Mouse (Mus musculus): Measurements from ENCODE around the gene Teddm2. TPM values are rescaled to one million over a fixed set of nuclear protein-coding genes. Genes with fewer than 3 reads are reported as not detected.
"Not testable (repeated sequence)": the region's sequence is repeated elsewhere in the genome, so short reads cannot be mapped to it uniquely, and the experiment has no call there.

Teddm2 gene
- total and polyA plus RNA-seq, 2 experiments from 2014 or later = 2.5 to 2.9 TPM

GRCm38 (mm10) chr1:153874045-153874444 lies 26.0 kb downstream of the Teddm2 start, which contains the start of gene Teddm1b:
Gene Teddm1b (plus strand): TSS chr1:153874345.
- DNase-seq (no peak), ATAC-seq (no peak)
- H3K4me1 ChIP-seq (ENCODE audit: insufficient read depth) = no peaks in the 10 kb centered on the region
- no peak within 1 kb of the TSS for H3K4me2 ChIP-seq (ENCODE audit: low read depth)
- no peak within 1 kb of the TSS for H3K27ac ChIP-seq (ENCODE audit: low read depth, low read length)
- 85% methylated on average over 6 of the region's 6 CpGs for WGBS
- no peaks in the 10 kb centered on the region for H3K36me3 ChIP-seq (ENCODE audit: insufficient read depth)
- no peaks in the 10 kb centered on the region for H3K9me3 ChIP-seq (ENCODE audit: low read length)
- no peak within 1 kb of the TSS for H3K9ac ChIP-seq
- no peaks in the 10 kb centered on the region for H3K27me3 ChIP-seq (ENCODE audit: insufficient read depth, low read length)
- no peak within 1 kb of the TSS for H3K4me3 ChIP-seq (ENCODE audit: low read depth, low read length)
- no peak for TF ChIP-seq CTCF (IDR thresholded peaks at IDR 0.05; ENCODE audit: low read depth)

GRCm38 (mm10) chr1:153855946-153856345 lies 44.1 kb downstream of the Teddm2 start:
- Histone ChIP-seq H3K27me3 (ENCODE audit: insufficient read depth, low read length) (no peaks in the 10 kb centered on the region), H3K27ac (ENCODE audit: low read depth, low read length) (no peak overlapping the region), H3K4me1 (ENCODE audit: insufficient read depth) (no peaks in the 10 kb centered on the region), H3K9me3 (ENCODE audit: low read length) (no peaks in the 10 kb centered on the region), H3K9ac (no peak overlapping the region), H3K36me3 (ENCODE audit: insufficient read depth) (no peaks in the 10 kb centered on the region), H3K4me2 (ENCODE audit: low read depth) (no peak overlapping the region), H3K4me3 (ENCODE audit: low read depth, low read length) (no peak overlapping the region)
- no peak for ATAC-seq
- WGBS = 70% methylated on average over 8 of the region's 8 CpGs
- no peak for TF ChIP-seq CTCF (IDR thresholded peaks at IDR 0.05; ENCODE audit: low read depth)
- DNase-seq = no peak

GRCm38 (mm10) chr1:153852696-153853095 lies 47.3 kb downstream of the Teddm2 start:
- not testable (repeated sequence) for ATAC-seq; DNase-seq; H3K36me3 ChIP-seq (ENCODE audit: insufficient read depth); H3K9ac ChIP-seq; H3K4me1 ChIP-seq (ENCODE audit: insufficient read depth); H3K27ac ChIP-seq (ENCODE audit: low read depth, low read length); H3K4me3 ChIP-seq (ENCODE audit: low read depth, low read length); H3K9me3 ChIP-seq (ENCODE audit: low read length); H3K4me2 ChIP-seq (ENCODE audit: low read depth); H3K27me3 ChIP-seq (ENCODE audit: insufficient read depth, low read length)
- WGBS = 84% methylated on average over 7 of the region's 7 CpGs

GRCm38 (mm10) chr1:153846867-153847266 lies 53.2 kb downstream of the Teddm2 start:
- WGBS = 29% methylated on average over 6 of the region's 6 CpGs
- peak; percentile 88 for TF ChIP-seq CTCF (IDR thresholded peaks at IDR 0.05; ENCODE audit: low read depth)
- H3K9me3 ChIP-seq (ENCODE audit: low read length) = no peaks in the 10 kb centered on the region
- no peak overlapping the region for H3K4me2 ChIP-seq (ENCODE audit: low read depth)
- no peak overlapping the region for H3K27ac ChIP-seq (ENCODE audit: low read depth, low read length)
- ATAC-seq = peak; percentile 66
- no peak overlapping the region for H3K4me3 ChIP-seq (ENCODE audit: low read depth, low read length)
- no peaks in the 10 kb centered on the region for H3K27me3 ChIP-seq (ENCODE audit: insufficient read depth, low read length)
- DNase-seq = peak; percentile 65
- no peaks in the 10 kb centered on the region for H3K36me3 ChIP-seq (ENCODE audit: insufficient read depth)
- H3K9ac ChIP-seq = no peak overlapping the region
- H3K4me1 ChIP-seq (ENCODE audit: insufficient read depth) = no peaks in the 10 kb centered on the region

- Histone ChIP-seq H3K9me3 (ENCODE audit: low read length) (no peaks in the 10 kb centered on the region), H3K36me3 (ENCODE audit: insufficient read depth) (no peaks in the 10 kb centered on the region), H3K27me3 (ENCODE audit: insufficient read depth, low read length) (no peaks in the 10 kb centered on the region), H3K4me3 (ENCODE audit: low read depth, low read length) (no peak overlapping the region), H3K4me2 (ENCODE audit: low read depth) (no peak overlapping the region), H3K4me1 (ENCODE audit: insufficient read depth) (no peaks in the 10 kb centered on the region), H3K27ac (ENCODE audit: low read depth, low read length) (no peak overlapping the region), H3K9ac (no peak overlapping the region)
- TF ChIP-seq CTCF (IDR thresholded peaks at IDR 0.05; ENCODE audit: low read depth) = no peak
- DNase-seq = no peak
- no peak; the same call in 1 of the 2 replicates for ATAC-seq
- WGBS = 91% methylated on average over 7 of the region's 7 CpGs
These were observed 53.6 kb downstream of the Teddm2 start for GRCm38 (mm10) chr1:153846420-153846819.

GRCm38 (mm10) chr1:153844042-153844441 lies 56.0 kb downstream of the Teddm2 start, which contains the start of gene Rgsl1:
Gene Rgsl1 (minus strand): TSS chr1:153844142.
- no peak within 1 kb of the TSS for H3K27ac ChIP-seq (ENCODE audit: low read depth, low read length)
- no peak for ATAC-seq
- no peak for TF ChIP-seq CTCF (IDR thresholded peaks at IDR 0.05; ENCODE audit: low read depth)
- no peaks in the 10 kb centered on the region for H3K27me3 ChIP-seq (ENCODE audit: insufficient read depth, low read length)
- WGBS = 94% methylated on average over 8 of the region's 8 CpGs
- no peak within 1 kb of the TSS for H3K4me2 ChIP-seq (ENCODE audit: low read depth)
- H3K9ac ChIP-seq = no peak within 1 kb of the TSS
- H3K36me3 ChIP-seq (ENCODE audit: insufficient read depth) = no peaks in the 10 kb centered on the region
- no peak for DNase-seq
- H3K9me3 ChIP-seq (ENCODE audit: low read length) = no peaks in the 10 kb centered on the region
- H3K4me3 ChIP-seq (ENCODE audit: low read depth, low read length) = no peak within 1 kb of the TSS
- H3K4me1 ChIP-seq (ENCODE audit: insufficient read depth) = no peaks in the 10 kb centered on the region

GRCm38 (mm10) chr1:153842121-153842740 lies 57.8 kb downstream of the Teddm2 start:
- no peaks in the 10 kb centered on the region for H3K36me3 ChIP-seq (ENCODE audit: insufficient read depth)
- H3K27me3 ChIP-seq (ENCODE audit: insufficient read depth, low read length) = no peaks in the 10 kb centered on the region
- no peaks in the 10 kb centered on the region for H3K9me3 ChIP-seq (ENCODE audit: low read length)
- no peak overlapping the region for H3K9ac ChIP-seq
- no peak for TF ChIP-seq CTCF (IDR thresholded peaks at IDR 0.05; ENCODE audit: low read depth)
- H3K4me1 ChIP-seq (ENCODE audit: insufficient read depth) = no peaks in the 10 kb centered on the region
- no peak overlapping the region for H3K27ac ChIP-seq (ENCODE audit: low read depth, low read length)
- 88% methylated on average over 11 of the region's 11 CpGs for WGBS
- ATAC-seq = no peak
- H3K4me2 ChIP-seq (ENCODE audit: low read depth) = no peak overlapping the region
- no peak overlapping the region for H3K4me3 ChIP-seq (ENCODE audit: low read depth, low read length)
- no peak for DNase-seq
